Comparison of ENCODE assay signal across 8 mouse cellular contexts in the genomic region with DNA sequence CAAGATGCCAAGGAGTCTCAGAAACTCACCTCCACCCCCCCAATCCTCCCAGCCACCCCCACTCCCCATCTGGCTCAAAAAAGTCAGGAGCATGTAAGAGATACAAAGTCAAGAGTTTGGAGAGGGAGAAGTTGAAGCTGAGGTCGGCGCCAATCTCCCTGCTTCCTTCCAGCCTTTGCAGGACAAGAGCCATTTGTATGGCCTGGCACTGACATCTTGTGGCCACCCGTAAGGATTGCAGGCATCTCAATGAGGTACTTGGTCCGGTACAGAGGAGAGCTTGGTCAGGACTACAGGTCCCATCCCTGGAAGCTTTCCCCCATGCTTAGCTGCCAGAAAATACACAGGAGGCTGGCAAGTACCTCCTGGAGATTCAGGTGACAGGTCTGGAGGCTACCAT. TPM values are rescaled to one million over a fixed set of nuclear protein-coding genes. Genes with fewer than 3 reads are reported as not detected.
A peak's percentile ranks its signal among the peaks of the same experiment; 100 is the strongest.
DNase-seq lines count a peak whose midpoint lies in the region; ATAC-seq and TF ChIP-seq lines count a peak whose summit lies in the region.

No protein-coding gene starts in this region.

- peaks cover 53% of the 10 kb centered on the region for H3K27me3 ChIP-seq in heart, embryonic 12.5 days (replicated peaks)

- TF ChIP-seq POLR2A in embryonic fibroblast, embryonic 13.5 days (IDR thresholded peaks at IDR 0.05; ENCODE audit: low read depth, low read length), result no peak

- ATAC-seq in heart, embryonic 12.5 days (ENCODE audit: insufficient number of reproducible peaks, low FRiP score), result no peak
- peak; percentile 60; the same call in 1 of the 2 replicates for ATAC-seq in megakaryocyte, adult 5-6 weeks (ENCODE audit: poor library complexity, severe bottlenecking)

- DNase-seq in heart, adult 18-20 months, result peak; percentile 72 to 79
- peak; percentile 72 to 73 for DNase-seq in adrenal gland, postnatal 36 days
- peak; percentile 72 to 82 for DNase-seq in heart, postnatal 14 days
- DNase-seq in layer of hippocampus, postnatal 25 days (ENCODE audit: extremely low spot score in 1 of 2, low spot score in 1 of 2), result peak; percentile 52 to 64
- peak; percentile 14 to 18 for DNase-seq in spleen, postnatal 36 days (ENCODE audit: low spot score in 2 of 2)

- no peaks in the 10 kb centered on the region for H3K9me3 ChIP-seq in heart, embryonic 12.5 days (replicated peaks)

- no peak overlapping the region for H3K4me3 ChIP-seq in heart, embryonic 12.5 days
- no peak overlapping the region for H3K4me3 ChIP-seq in embryonic fibroblast, embryonic 13.5 days (ENCODE audit: insufficient read depth, low read length)

- no peaks in the 10 kb centered on the region for H3K36me3 ChIP-seq in heart, embryonic 12.5 days

- H3K27ac ChIP-seq in heart, embryonic 12.5 days (ENCODE audit: poor library complexity, severe bottlenecking), result no peak overlapping the region
- no peak overlapping the region for H3K27ac ChIP-seq in embryonic fibroblast, embryonic 13.5 days (ENCODE audit: insufficient read depth, low read length)

- peaks cover 31% of the 10 kb centered on the region for H3K4me1 ChIP-seq in heart, embryonic 12.5 days (replicated peaks)
- peaks cover 12% of the 10 kb centered on the region for H3K4me1 ChIP-seq in embryonic fibroblast, embryonic 13.5 days (ENCODE audit: control insufficient read depth, insufficient read depth, low read length)

- WGBS in heart, embryonic 12.5 days, result 4% methylated on average over 4 of the region's 4 CpGs

- H3K9ac ChIP-seq in heart, embryonic 12.5 days, result no peak overlapping the region

- TF ChIP-seq CTCF in embryonic fibroblast, embryonic 13.5 days (IDR thresholded peaks at IDR 0.05; ENCODE audit: borderline replicate concordance, insufficient read depth, low read length), result peak; percentile 96

- no peak overlapping the region for H3K4me2 ChIP-seq in heart, embryonic 12.5 days

- intact Hi-C loops in heart, postnatal 14 days (cut with DNase I), result loop anchor here (1.0 to 2.0 kb wide), 2 partner anchors 240 to 313 kb away; no protein-coding TSS in a partner anchor

RNA-seq across cellular contexts. Expression of a gene that starts 35.7 kb away (rescaled TPM):
- total RNA-seq in heart, adult 18-20 months (2021), result 10 to 100 TPM; 22.8 to 23.7 TPM
- 51.4 and 52.3 TPM in 2 replicates for polyA plus RNA-seq in heart, embryonic 12.5 days (2016; fragmentation: Nextera tagmentation; extraction: Ambion mirVana)
- total RNA-seq in adrenal gland, postnatal 36 days (2021), result 10 to 100 TPM; 23.0 to 23.7 TPM
- 24.5 and 28.0 TPM in 2 replicates for polyA plus RNA-seq in embryonic fibroblast, embryonic 13.5 days (2011; ENCODE audit: insufficient read length, low read depth, missing spikeins)
- total RNA-seq in heart, postnatal 14 days (2021), result 10 to 100 TPM; 26.4 to 26.8 TPM
- total RNA-seq in layer of hippocampus, postnatal 25 days (2021), result 10 to 100 TPM; 31.8 to 39.3 TPM
- 27.8 and 30.1 TPM in 2 replicates for total RNA-seq in megakaryocyte, adult 5-6 weeks (2015)
- total RNA-seq in megakaryocyte, adult 5-6 weeks (2017), result 36.3 and 43.2 TPM in 2 replicates

Comparison
In these comparisons a context has a peak if more than half of its experiments do, and no peak if none do; other contexts are left out.
1. DNase-seq: peak in every context shown above with its lines; median percentile 77 in heart, postnatal 14 days; 76 in heart, adult 18-20 months; 72 in adrenal gland, postnatal 36 days; 58 in layer of hippocampus, postnatal 25 days; 16 in spleen, postnatal 36 days.